Mouse (Mus musculus) retina, postnatal 1 day (tissue): ENCODE results near the gene Kdm4a.
A peak's percentile ranks its signal among the peaks of the same experiment; 100 is the strongest.

Experiments
- DNase-seq: peaks from one replicate; pipeline ENCODE4 v3.0.0-alpha.2; 2012

Gene Kdm4a

DNA sequence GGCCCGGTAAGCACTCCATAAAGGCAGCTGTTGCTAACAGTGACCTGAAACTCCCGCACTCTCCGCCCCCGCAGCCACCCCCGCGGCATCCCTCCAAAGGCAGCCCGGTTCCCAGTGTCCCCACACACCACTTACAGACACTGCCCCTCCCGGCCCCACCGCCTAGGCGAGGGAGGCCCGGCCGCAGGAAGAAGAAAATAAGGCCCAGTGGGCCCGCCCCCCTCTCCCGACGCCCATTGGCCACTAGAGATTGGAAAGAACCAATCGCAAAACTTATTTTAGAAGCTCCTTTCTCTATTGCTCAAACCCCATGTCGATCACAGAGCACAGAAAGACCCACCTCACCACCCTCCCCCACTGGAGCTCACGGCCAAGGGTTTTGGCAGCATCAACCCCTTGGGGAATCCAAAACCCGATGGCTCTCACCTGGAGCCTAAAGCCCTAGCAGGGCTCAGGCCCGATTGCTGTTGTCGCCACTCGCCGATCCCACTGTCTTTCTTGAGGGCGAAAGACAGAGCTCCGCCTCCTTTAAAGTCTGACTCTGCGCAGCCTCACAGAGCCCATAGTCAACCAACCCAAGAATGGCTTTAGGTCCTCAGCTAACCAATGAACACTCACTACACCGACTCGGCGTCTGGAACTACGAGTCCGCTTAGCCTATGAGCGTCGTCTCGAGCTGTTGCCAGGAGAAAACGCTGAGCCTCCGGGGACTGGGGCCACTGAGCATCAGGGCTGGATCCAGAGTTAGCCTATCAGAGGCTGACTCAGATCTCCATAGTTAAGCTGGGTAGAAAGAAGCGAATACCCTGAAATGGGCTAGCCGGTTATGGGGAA is at the start of gene Kdm4a:
Gene Kdm4a (minus strand): TSS at position 577 of the 834 bp plus-strand sequence.
- peak; percentile 99 for DNase-seq

GRCm38 (mm10) chr4:118229035-118229770 is 49.4 kb upstream of the Kdm4a start:
- DNase-seq = no peak

DNA sequence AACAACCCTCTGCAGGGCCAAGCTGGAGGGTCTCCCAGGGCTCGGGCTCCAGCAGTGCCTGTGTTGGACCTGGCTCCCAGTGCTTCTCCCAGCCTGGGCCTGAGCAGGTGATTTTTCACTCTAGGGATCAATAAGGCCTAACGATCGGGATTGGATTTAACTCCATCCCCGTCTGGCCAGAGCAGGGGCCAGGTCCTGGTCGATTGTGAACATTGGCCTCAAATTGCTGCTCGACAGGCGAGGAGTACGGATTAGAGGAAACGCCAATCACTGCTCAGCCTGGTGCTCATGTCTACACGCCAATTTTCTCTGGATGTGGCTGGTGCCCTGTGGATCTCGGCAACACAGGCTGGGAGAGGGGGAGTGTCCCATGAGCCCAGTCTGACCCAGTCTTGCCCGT is 47.6 kb upstream of the Kdm4a start:
- DNase-seq = no peak

DNA sequence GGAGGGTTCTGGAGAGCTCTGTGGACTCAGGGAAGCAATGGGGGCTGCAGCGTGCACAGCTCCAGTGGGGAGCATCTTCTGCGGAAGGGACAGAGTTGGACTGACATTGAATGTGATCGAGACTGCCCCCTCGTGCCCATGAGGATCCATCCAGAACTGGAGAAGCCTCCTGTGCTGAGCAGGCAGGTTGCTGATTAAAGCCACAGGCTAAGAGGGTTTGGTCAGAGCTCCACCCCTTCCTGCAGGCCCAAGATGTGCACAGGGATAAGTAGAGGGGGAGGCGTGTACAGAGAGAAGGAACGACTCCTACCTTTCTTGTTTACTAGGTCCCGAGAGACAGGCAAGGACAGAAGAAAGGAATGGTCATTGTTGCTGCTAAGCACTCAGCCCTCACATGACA is 41.4 kb upstream of the Kdm4a start:
- no peak for DNase-seq

GRCm38 (mm10) chr4:118220756-118221155 is 40.9 kb upstream of the Kdm4a start:
- no peak for DNase-seq

DNA sequence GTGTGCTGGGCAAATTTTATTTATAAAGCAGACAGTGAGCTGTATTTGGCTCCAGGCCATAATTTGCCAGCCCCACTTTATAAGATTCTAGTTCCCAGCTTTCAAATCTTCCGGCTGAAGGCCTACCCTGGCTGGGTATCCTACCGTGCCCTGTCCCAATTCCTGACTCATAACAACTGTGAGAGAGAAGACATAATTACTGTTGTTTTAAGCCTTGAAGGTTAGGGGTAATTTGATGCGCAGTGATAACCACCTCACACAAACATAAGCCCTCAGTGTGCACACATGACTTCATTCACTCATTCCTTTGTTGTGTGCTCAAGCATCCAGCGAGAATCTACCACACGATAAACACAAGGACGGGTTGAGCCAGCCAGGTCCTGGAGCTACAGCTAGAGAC is 39.6 kb upstream of the Kdm4a start:
- no peak for DNase-seq

GRCm38 (mm10) chr4:118218521-118218920 is 38.7 kb upstream of the Kdm4a start:
- no peak for DNase-seq

DNA sequence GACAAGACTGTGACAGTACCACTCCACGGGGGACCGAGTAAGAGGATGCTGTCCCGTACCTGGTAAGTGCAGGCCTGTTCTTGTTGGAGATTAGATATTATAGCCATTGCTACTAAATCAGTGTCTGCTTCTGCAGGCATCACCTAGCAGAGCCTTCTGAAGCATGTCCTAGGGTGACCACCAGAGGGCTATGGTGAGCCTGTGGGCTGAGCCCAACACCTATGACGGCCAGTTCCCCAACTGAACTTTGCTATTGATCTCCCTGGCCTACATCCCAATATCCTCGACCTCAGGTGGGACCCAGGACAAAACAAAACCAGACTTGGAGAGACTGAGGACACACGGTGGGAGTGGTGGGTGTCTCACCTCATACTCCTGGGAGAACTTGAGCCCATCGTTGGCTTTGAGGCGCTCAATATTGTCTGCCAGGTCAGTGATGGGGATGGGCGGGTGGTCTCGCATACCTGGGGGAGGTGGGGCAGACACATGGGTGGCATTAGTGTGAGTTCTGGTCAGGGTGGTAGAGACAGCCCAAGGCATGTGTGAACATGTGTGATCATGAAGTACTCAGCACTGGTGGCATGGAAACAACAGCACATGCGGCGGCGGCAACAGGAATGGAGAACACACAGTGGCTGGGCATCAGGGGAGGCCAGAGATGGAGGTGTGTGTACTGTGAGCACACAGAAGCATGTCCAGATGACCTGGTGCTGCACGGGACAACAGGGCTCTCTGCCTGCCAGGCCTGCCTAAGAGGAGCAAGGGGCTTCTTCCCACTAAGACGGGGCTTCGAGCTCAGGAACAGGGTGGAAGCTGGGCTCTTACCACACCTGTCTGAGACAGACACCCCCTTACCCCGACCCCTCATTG is 37.1 kb upstream of the Kdm4a start:
- peak; percentile 59 for DNase-seq

- no peak for DNase-seq
Measured at GRCm38 (mm10) chr4:118214891-118215290, 35.0 kb upstream of the Kdm4a start.

GRCm38 (mm10) chr4:118206918-118207640 is 27.2 kb upstream of the Kdm4a start:
- DNase-seq = peak; percentile 37

GRCm38 (mm10) chr4:118205906-118206305 is 26.1 kb upstream of the Kdm4a start:
- DNase-seq = no peak

DNA sequence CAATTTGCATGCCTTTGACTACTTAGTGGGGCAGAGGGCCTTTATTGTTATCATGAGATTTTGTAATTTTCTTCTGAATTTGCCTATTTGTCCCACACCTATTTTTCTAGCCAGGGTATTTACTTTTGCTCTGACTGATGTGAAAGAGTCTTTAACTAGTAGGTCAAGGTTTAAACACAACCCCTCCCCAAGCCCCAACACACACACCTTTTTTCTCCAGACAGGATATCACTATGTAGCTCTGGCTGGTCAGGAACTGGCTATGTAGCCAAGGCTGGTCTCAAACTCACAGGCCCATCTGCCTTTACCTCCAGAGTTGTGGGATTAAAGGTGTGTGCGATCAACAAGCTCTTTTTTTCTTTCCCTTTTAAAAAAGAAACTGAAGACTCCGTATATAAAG is 19.2 kb upstream of the Kdm4a start:
- DNase-seq = no peak

- DNase-seq = no peak
Measured at GRCm38 (mm10) chr4:118198606-118199005, 18.8 kb upstream of the Kdm4a start.

DNA sequence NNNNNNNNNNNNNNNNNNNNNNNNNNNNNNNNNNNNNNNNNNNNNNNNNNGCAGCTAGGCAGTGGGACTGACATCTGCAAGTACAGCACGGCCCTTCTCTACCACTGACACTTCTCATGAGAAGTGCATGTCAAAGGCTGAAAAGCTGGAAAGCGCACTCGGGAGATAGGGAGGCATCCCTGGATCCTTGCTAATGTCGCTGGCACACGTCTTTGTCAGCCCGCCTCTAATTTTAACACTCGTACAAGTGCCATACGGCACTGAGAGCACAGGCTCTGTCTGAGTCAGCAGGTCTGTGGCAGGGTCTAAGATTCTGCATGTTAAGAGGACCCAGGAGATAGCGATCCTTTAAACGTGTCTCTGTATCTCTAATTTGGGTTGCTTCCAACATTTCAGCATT is 16.3 kb upstream of the Kdm4a start:
- DNase-seq = no peak

- DNase-seq = no peak
Measured at GRCm38 (mm10) chr4:118180301-118181080, 648 bp upstream of the Kdm4a start.

- no peak for DNase-seq
Measured at GRCm38 (mm10) chr4:118178952-118179466, 834 bp downstream of the Kdm4a start.

DNA sequence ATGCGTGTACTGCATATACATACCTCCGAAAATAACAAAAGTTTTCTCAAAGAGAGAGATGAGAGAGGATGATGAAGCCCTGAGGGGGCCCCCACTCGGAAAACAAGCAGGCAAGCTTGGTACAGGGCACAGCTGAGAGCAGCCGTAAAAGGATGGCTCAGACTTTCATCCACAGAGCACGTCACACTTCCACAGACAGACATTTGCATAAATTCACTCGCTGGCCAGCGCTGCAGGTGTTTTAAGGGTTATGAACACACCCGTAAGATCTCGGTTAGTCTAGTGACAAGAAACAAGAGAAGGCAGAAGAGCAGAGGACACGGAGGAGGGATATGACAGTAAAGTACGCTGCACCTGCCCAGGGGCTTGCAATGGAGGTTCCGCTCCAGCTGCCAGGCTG is 7.4 kb downstream of the Kdm4a start:
- no peak for DNase-seq

DNA sequence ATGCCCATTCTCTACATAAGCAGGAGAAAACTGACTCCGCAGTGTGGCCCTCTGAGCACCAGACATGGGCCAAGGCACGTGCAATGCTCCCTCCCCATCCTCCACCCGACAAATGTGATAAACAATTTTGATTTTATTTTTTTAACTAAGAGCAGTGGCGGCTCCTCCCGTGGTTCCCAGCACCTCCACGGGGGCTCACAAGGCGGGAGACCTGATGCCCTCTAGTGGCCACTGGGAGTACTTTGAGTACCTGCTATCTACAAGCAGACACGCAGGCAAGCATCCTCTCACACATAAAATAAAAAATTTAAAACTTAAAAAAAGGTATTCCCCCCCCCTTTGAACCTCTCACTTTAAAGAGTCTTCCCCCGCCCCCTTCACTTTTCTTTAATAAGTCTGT is 8.8 kb downstream of the Kdm4a start:
- peak; percentile 17 for DNase-seq

- no peak for DNase-seq
Measured at GRCm38 (mm10) chr4:118162123-118162522, 17.7 kb downstream of the Kdm4a start.

- DNase-seq = no peak
Measured at GRCm38 (mm10) chr4:118157666-118158065, 22.2 kb downstream of the Kdm4a start.

- DNase-seq = no peak
Measured at GRCm38 (mm10) chr4:118156559-118156958, 23.3 kb downstream of the Kdm4a start.
